Mouse (Mus musculus) forebrain, embryonic 16.5 days (tissue): ENCODE results near the gene A730009L09Rik. TPM values are rescaled to one million over a fixed set of nuclear protein-coding genes. Genes with fewer than 3 reads are reported as not detected.

Source experiments
- ATAC-seq: fragments of 200-750 bp; cut with Nextera tagmentation; 2 replicates; pipeline ENCODE4 v1.8.0; 2017; ENCODE audit warnings: mild to moderate bottlenecking, moderate library complexity
- H3K27ac ChIP-seq: fragments of 300-500 bp; sonication (generic); 2 replicates; pipeline ENCODE4 v1.5.1; 2014; ENCODE audit warnings: low read length, control low read depth
- H3K27me3 ChIP-seq: fragments of 300-500 bp; sonication (generic); replicated peaks from 2 replicates; pipeline ENCODE4 v1.6.1; 2014; ENCODE audit warnings: low read length; ENCODE audit not compliant: control insufficient read depth, insufficient read depth
- H3K36me3 ChIP-seq: fragments of 300-500 bp; sonication (generic); 2 replicates; pipeline ENCODE4 v1.6.1; 2014; ENCODE audit not compliant: control insufficient read depth, insufficient read depth
- H3K4me1 ChIP-seq: fragments of 300-500 bp; sonication (generic); replicated peaks from 2 replicates; pipeline ENCODE4 v1.6.1; 2014; ENCODE audit warnings: low read length; ENCODE audit not compliant: control insufficient read depth, insufficient read depth
- H3K4me2 ChIP-seq: fragments of 300-500 bp; sonication (generic); 2 replicates; pipeline ENCODE4 v1.6.1; 2014; ENCODE audit warnings: mild to moderate bottlenecking, low read length, control low read depth
- H3K4me3 ChIP-seq: fragments of 300-500 bp; sonication (generic); replicated peaks from 2 replicates; pipeline ENCODE4 v1.5.1; 2014; ENCODE audit warnings: mild to moderate bottlenecking, low read length, control low read depth
- H3K9ac ChIP-seq: fragments of 300-500 bp; sonication (generic); replicated peaks from 2 replicates; pipeline ENCODE4 v1.6.1; 2014; ENCODE audit warnings: low read depth, low read length, control low read depth
- H3K9me3 ChIP-seq: fragments of 300-500 bp; sonication (generic); 2 replicates; pipeline ENCODE4 v1.6.1; 2016; ENCODE audit warnings: low read length; ENCODE audit not compliant: control insufficient read depth
- WGBS: fragments of 180-500 bp; shearing (Covaris S2); extraction: QIAGEN DNeasy Blood & Tissue Kit; methylation state at CpG from one replicate; pipeline ENCODE4 v1.1.7; 2014; 5-methylcytosine and 5-hydroxymethylcytosine counted together
- polyA plus RNA-seq: library from polyadenylated mRNA; unstranded; fragments of >200 nt; fragmentation: Nextera tagmentation; extraction: Ambion mirVana; gene quantifications from 2 replicates; pipeline ENCODE4 v1.2.1, GENCODE M21; 2015

A730009L09Rik gene
- polyA plus RNA-seq, 1 experiment from 2014 or later, result not detected

- no peaks in the 10 kb centered on the region for H3K27me3 ChIP-seq
- no peak for ATAC-seq
- no peak overlapping the region for H3K9ac ChIP-seq
- no peaks in the 10 kb centered on the region for H3K4me1 ChIP-seq
- H3K4me3 ChIP-seq, result no peak overlapping the region
- no peak overlapping the region for H3K27ac ChIP-seq
- H3K36me3 ChIP-seq, result no peaks in the 10 kb centered on the region
- H3K9me3 ChIP-seq, result no peaks in the 10 kb centered on the region
- no peak overlapping the region for H3K4me2 ChIP-seq
- 84% methylated on average over 5 of the region's 5 CpGs for WGBS
Measured at GRCm38 (mm10) chr16:84550445-84550844, 35.5 kb downstream of the A730009L09Rik start.

- no peak for ATAC-seq
- H3K4me1 ChIP-seq, result no peaks in the 10 kb centered on the region
- no peak overlapping the region for H3K4me2 ChIP-seq
Measured at GRCm38 (mm10) chr16:84553981-84554380, 39.1 kb downstream of the A730009L09Rik start.

GRCm38 (mm10) chr16:84558113-84558917 lies 43.4 kb downstream of the A730009L09Rik start:
- WGBS, result 64% methylated on average over 20 of the region's 20 CpGs
- ATAC-seq, result peak; percentile 39; the same call in 1 of the 2 replicates
- no peak overlapping the region for H3K27ac ChIP-seq
- H3K4me2 ChIP-seq, result no peak overlapping the region
- H3K4me1 ChIP-seq, result peaks cover 2% of the 10 kb centered on the region; the same call in 1 of the 2 replicates
- no peaks in the 10 kb centered on the region for H3K36me3 ChIP-seq
- no peak overlapping the region for H3K9ac ChIP-seq
- H3K27me3 ChIP-seq, result no peaks in the 10 kb centered on the region
- H3K9me3 ChIP-seq, result no peaks in the 10 kb centered on the region
- H3K4me3 ChIP-seq, result no peak overlapping the region

More at GRCm38 (mm10) chr16:84553981-84554380, 39.1 kb downstream of the A730009L09Rik start:
- WGBS, result 90% methylated on average over 13 of the region's 13 CpGs
- no peak overlapping the region for H3K27ac ChIP-seq
- no peaks in the 10 kb centered on the region for H3K9me3 ChIP-seq
- no peaks in the 10 kb centered on the region for H3K36me3 ChIP-seq
- no peaks in the 10 kb centered on the region for H3K27me3 ChIP-seq
- no peak overlapping the region for H3K4me3 ChIP-seq
- no peak overlapping the region for H3K9ac ChIP-seq

GRCm38 (mm10) chr16:84559569-84560278 lies 44.8 kb downstream of the A730009L09Rik start:
- 0 out of 2 replicates have a peak overlapping the region, but pooled peaks have one; percentile 5 for H3K9ac ChIP-seq
- no peaks in the 10 kb centered on the region for H3K36me3 ChIP-seq
- peak overlapping the region; percentile 37 for H3K4me2 ChIP-seq
- H3K27ac ChIP-seq, result no peak overlapping the region
- 13% methylated on average over 9 of the region's 9 CpGs for WGBS
- H3K4me3 ChIP-seq, result 0 out of 2 replicates have a peak overlapping the region, but pooled peaks have one; percentile 6
- no peak for ATAC-seq
- H3K9me3 ChIP-seq, result no peaks in the 10 kb centered on the region
- H3K27me3 ChIP-seq, result no peaks in the 10 kb centered on the region
- peaks cover 2% of the 10 kb centered on the region; the same call in 1 of the 2 replicates for H3K4me1 ChIP-seq

GRCm38 (mm10) chr16:84560279-84560602 lies 45.3 kb downstream of the A730009L09Rik start:
- Histone ChIP-seq H3K36me3 (no peaks in the 10 kb centered on the region), H3K4me2 (peak overlapping the region; percentile 37), H3K4me3 (0 out of 2 replicates have a peak overlapping the region, but pooled peaks have one; percentile 6), H3K4me1 (peaks cover 2% of the 10 kb centered on the region; the same call in 1 of the 2 replicates), H3K9ac (no peak overlapping the region), H3K27ac (no peak overlapping the region), H3K9me3 (no peaks in the 10 kb centered on the region), H3K27me3 (no peaks in the 10 kb centered on the region)
- 38% methylated on average over 7 of the region's 7 CpGs for WGBS
- ATAC-seq, result no peak

Other genes starting within 250 kb of the A730009L09Rik start
- gene Mrpl39, start 220.6 kb downstream of the A730009L09Rik start, polyA plus RNA-seq, result 32.5 and 34.2 TPM in 2 replicates